Mouse (Mus musculus) liver, adult 2 months (tissue): ENCODE data around the gene Crbn.

ENCODE experiments used
- CTCF ChIP-seq: fragments of 200-500 bp; IDR thresholded peaks from 2 replicates; pipeline ENCODE4 v1.5.1; 2011; ENCODE audit warnings: low read depth, low read length, control low read depth
- POLR2A ChIP-seq: fragments of 200-500 bp; IDR thresholded peaks from 2 replicates; pipeline ENCODE4 v1.6.1; 2011; ENCODE audit warnings: low read length, control low read depth; ENCODE audit not compliant: insufficient read depth; ENCODE audit errors: extremely low read depth

GRCm38 (mm10) chr6:106792486-106792885 is 7.4 kb downstream of the Crbn start:
- TF ChIP-seq CTCF (no peak), POLR2A (no peak)
